Mouse (Mus musculus) central nervous system, embryonic 14 days (tissue): ENCODE results near the gene Ttl. TPM values are rescaled to one million over a fixed set of nuclear protein-coding genes. Genes with fewer than 3 reads are reported as not detected.

ENCODE experiments used
- polyA plus RNA-seq: library from polyadenylated mRNA; depleted of rRNA; stranded (reverse); fragments of >200 nt; gene quantifications from 2 replicates; pipeline ENCODE4 v1.2.3, GENCODE M21; 2012; rRNA removed

Gene Ttl
- 23.8 and 26.2 TPM in 2 replicates for polyA plus RNA-seq

DNA sequence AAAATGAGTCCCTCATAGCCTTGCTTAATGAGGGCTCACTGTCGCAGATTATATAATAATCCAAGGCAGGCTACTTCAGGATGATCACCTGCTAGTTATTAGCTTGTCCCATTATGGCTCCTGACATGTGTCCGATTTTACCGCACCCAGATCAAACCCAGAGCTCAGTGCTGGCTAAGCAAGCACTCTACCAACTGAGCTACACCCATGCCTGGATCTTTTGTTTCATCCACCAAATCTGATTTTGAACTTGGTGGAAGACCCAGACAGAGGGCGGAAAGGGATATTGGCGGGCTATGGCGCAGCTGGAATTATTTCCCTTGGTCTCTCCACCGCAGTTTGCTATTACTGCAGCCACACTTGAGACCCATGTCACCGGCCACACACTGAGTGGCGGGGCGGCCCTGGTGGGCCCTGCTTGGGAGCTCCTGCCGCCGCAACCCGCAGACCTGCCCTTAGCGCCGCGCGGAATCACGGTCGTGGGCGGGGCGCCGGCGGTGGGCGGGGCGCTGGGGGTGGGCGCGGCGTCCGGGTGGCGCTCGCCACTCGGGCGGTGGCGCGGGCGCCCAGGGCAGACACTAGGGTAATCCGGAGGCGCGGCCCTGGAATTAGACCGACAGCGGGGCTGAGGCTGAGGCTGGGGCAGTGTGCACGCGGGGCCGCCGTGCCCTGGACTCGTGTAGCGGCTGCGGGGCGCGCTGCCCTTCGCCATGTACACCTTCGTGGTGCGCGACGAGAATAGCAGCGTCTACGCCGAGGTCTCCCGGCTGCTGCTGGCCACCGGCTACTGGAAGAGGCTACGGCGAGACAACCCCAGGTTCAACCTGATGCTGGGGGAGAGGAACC lies at the start of gene Ttl:
TSS of gene Ttl (plus strand) at position 506 of the 846 bp plus-strand sequence.

DNA sequence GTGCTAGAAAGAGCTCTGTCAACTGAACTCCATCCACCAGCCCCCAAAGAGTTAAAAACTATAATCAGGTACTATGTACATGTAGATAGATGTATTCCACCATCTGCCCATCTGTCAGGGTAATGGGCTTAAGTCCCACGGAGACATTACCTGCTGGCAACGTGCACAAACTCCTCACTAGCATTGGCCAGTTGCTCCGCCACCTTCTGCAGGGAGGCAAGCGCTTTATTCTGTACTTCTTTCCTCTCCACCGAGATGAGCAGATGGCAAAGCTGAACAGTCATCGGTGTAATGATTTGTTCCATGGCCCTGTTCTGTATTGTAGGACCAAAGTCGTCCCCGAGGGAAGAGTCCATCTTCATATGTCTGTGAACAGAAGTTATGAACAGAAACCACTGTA lies 17.9 kb upstream of the Ttl start, which contains the start of gene Vinac1:
TSS of gene Vinac1 (minus strand) at position 362 of the 400 bp plus-strand sequence.

DNA sequence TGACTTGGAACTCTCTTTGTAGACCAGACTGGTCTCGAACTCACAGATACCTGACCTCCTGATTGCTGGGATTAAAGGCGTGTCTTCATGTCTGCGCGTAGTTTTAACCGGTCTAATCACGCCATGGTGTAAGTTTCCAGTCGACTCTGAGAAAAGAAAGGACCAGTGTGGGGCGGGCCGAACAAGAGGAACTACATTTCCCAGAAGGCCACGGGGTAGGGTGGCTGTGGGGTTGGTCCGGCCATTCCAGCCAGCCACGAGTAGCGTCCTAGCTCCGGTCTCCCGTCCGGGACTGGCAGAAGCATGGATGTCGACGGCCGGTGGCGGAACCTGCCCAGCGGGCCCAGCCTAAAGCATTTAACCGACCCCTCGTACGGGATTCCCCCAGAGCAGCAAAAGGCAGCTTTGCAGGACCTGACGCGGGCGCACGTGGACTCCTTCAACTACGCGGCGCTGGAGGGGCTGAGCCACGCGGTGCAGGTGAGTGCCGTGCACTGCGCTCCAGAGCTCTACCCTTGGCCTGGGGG lies 35.1 kb downstream of the Ttl start, which contains the start of gene Polr1b:
TSS of gene Polr1b (plus strand) at position 212 of the 527 bp plus-strand sequence.

DNA sequence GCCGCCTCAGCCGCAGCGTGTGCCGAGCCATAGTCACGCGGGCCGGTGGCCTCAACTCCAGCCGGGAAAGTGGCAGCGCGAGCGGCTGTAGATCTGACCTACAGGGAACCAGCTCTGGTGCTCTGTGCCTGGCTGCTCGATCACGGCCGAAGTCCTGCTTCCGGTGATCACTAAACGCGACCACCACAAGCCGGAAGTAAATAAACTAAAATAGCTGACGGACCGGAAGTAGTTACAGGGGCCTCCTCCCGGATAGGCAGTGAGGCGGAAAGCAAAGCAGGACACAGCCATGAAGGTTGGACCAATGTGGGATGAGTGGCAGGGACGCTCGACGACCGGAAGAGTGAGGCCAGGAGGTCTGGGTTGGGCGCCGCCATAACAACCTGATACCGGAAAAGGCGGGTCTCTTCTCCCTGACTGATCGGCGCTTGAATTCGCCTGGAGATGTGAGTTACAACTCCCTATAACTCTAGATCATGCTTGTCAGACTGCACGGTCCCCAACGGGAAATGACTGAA lies 63.7 kb downstream of the Ttl start, which contains the start of gene Chchd5:
TSS of gene Chchd5 (plus strand) at position 289 of the 518 bp plus-strand sequence.

Other genes with a start within 250 kb of the Ttl start
- gene Tmem87b, start 247.8 kb upstream of the Ttl start, polyA plus RNA-seq, result 27.8 and 28.1 TPM in 2 replicates
- 1.9 and 5.1 TPM in 2 replicates for gene Fbln7, start 203.0 kb upstream of the Ttl start, polyA plus RNA-seq
- gene Zc3h8, start 121.9 kb upstream of the Ttl start, polyA plus RNA-seq, result 10.9 and 11.2 TPM in 2 replicates
- gene Zc3h6, start 98.5 kb upstream of the Ttl start, polyA plus RNA-seq, result 2.6 and 3.0 TPM in 2 replicates
- gene Gm10762, start 98.2 kb upstream of the Ttl start, polyA plus RNA-seq, result 18.7 and 19.0 TPM in 2 replicates
- 0.64 and 0.65 TPM in 2 replicates for gene Vinac1, start 17.8 kb upstream of the Ttl start, polyA plus RNA-seq
- 28.2 and 29.6 TPM in 2 replicates for gene Polr1b, start 35.1 kb downstream of the Ttl start, polyA plus RNA-seq
- 25.8 and 27.5 TPM in 2 replicates for gene Chchd5, start 63.8 kb downstream of the Ttl start, polyA plus RNA-seq
- 70.3 and 70.9 TPM in 2 replicates for gene Slc20a1, start 132.8 kb downstream of the Ttl start, polyA plus RNA-seq
- gene Ckap2l, start 231.3 kb downstream of the Ttl start, polyA plus RNA-seq, result 8.9 and 10.1 TPM in 2 replicates
- gene Il1a, start 244.0 kb downstream of the Ttl start, polyA plus RNA-seq, result 0.22 and 0.83 TPM in 2 replicates